Mouse (Mus musculus) CH12.LX (cell line): ENCODE results near the gene Msmp. TPM values are rescaled to one million over a fixed set of nuclear protein-coding genes. Genes with fewer than 3 reads are reported as not detected.

Experiments
- DNase-seq: peaks from one replicate; pipeline ENCODE4 v3.0.0-alpha.2; 2013; ENCODE audit errors: extremely low read depth
- H3K27ac ChIP-seq: 2 replicates; pipeline ENCODE4 v1.5.1; 2012; ENCODE audit warnings: low read depth, mild to moderate bottlenecking, control low read depth, moderate library complexity; ENCODE audit not compliant: insufficient read depth
- H3K27me3 ChIP-seq: replicated peaks from 2 replicates; pipeline ENCODE3; 2012; ENCODE audit warnings: inconsistent platforms
- H3K36me3 ChIP-seq, 2 experiments: replicated peaks in 1 of 2; 2 replicates each; pipeline versions ENCODE3 to v1.6.1; 2012; ENCODE audit warnings: inconsistent platforms in 1 of 2, low read length in 1 of 2, mild to moderate bottlenecking in 1 of 2, mixed read lengths in 1 of 2, moderate library complexity in 1 of 2; ENCODE audit not compliant: control insufficient read depth in 1 of 2, insufficient read depth in 1 of 2
- H3K4me1 ChIP-seq, 2 experiments: 2 replicates each; pipeline ENCODE4 v1.6.1; 2012; ENCODE audit warnings: inconsistent platforms in 1 of 2, moderate library complexity in 1 of 2; ENCODE audit not compliant: insufficient read depth in 2 of 2, control insufficient read depth in 1 of 2
- H3K4me2 ChIP-seq: 2 replicates; pipeline ENCODE4 v1.6.1; 2012; ENCODE audit warnings: low read depth, mild to moderate bottlenecking, control low read depth; ENCODE audit not compliant: poor library complexity, insufficient read depth, severe bottlenecking
- H3K4me3 ChIP-seq, 3 experiments: fragments of 150-350 bp in 1 of 3; sonication (generic) in 1 of 3; replicated peaks in 1 of 3; 2 replicates each; pipeline versions ENCODE3 to v1.5.1; 2011 to 2012; ENCODE audit warnings: low read depth in 2 of 3, low read length in 2 of 3, mild to moderate bottlenecking in 2 of 3, moderate library complexity in 2 of 3, control low read depth in 1 of 3, improper control_type of control experiment in 1 of 3, inconsistent platforms in 1 of 3, mixed read lengths in 1 of 3; ENCODE audit not compliant: poor library complexity in 1 of 3
- H3K79me2 ChIP-seq: replicated peaks from 2 replicates; pipeline ENCODE4 v1.6.1; 2012; ENCODE audit warnings: mild to moderate bottlenecking, moderate library complexity; ENCODE audit not compliant: control insufficient read depth, poor library complexity, insufficient read depth, severe bottlenecking; ENCODE audit errors: extremely low read depth
- H3K9ac ChIP-seq: 2 replicates; pipeline ENCODE4 v1.6.1; 2012; ENCODE audit warnings: low read depth, mild to moderate bottlenecking, control low read depth, moderate library complexity; ENCODE audit not compliant: insufficient read depth
- H3K9me3 ChIP-seq: replicated peaks from 2 replicates; pipeline ENCODE3; 2012; ENCODE audit warnings: low read length, inconsistent platforms, mixed read lengths
- BHLHE40 ChIP-seq: IDR thresholded peaks from 2 replicates; pipeline ENCODE4 v1.6.1; 2011; ENCODE audit warnings: mild to moderate bottlenecking, low read depth, low read length, improper control_type of control experiment
- CHD1 ChIP-seq: IDR thresholded peaks from 2 replicates; pipeline ENCODE4 v1.6.1; 2012; ENCODE audit warnings: low read depth, low read length, improper control_type of control experiment, inconsistent platforms
- CHD2 ChIP-seq: IDR thresholded peaks from 2 replicates; pipeline ENCODE4 v1.6.1; 2011; ENCODE audit warnings: low read length, improper control_type of control experiment
- E2F4 ChIP-seq: IDR thresholded peaks from 2 replicates; pipeline ENCODE4 v1.6.1; 2011; ENCODE audit warnings: low read depth, low read length, improper control_type of control experiment; ENCODE audit not compliant: insufficient replicate concordance
- EP300 ChIP-seq: IDR thresholded peaks from 2 replicates; pipeline ENCODE4 v1.6.1; 2011; ENCODE audit warnings: low read length, improper control_type of control experiment
- GABPA ChIP-seq: IDR thresholded peaks from 2 replicates; pipeline ENCODE4 v1.6.1; 2012; ENCODE audit warnings: low read depth, low read length, improper control_type of control experiment, inconsistent platforms; ENCODE audit not compliant: insufficient replicate concordance
- HCFC1 ChIP-seq: IDR thresholded peaks from 2 replicates; pipeline ENCODE4 v1.6.1; 2012; ENCODE audit warnings: low read depth, mild to moderate bottlenecking, inconsistent platforms, low read length, improper control_type of control experiment
- IRF4 ChIP-seq: IDR thresholded peaks from 2 replicates; pipeline ENCODE4 v1.6.1; 2014; ENCODE audit warnings: low read depth, mild to moderate bottlenecking, inconsistent platforms, low read length, improper control_type of control experiment
- JUN ChIP-seq: IDR thresholded peaks from 2 replicates; pipeline ENCODE4 v1.6.1; 2011; ENCODE audit warnings: low read depth, mild to moderate bottlenecking, low read length, improper control_type of control experiment, moderate library complexity; ENCODE audit not compliant: insufficient read depth
- JUND ChIP-seq: conservative IDR thresholded peaks from 2 replicates; pipeline ENCODE4 v1.6.1; 2011; ENCODE audit warnings: low read depth, low read length, improper control_type of control experiment
- KAT2A ChIP-seq: IDR thresholded peaks from 2 replicates; pipeline ENCODE4 v1.6.1; 2012; ENCODE audit warnings: low read length, improper control_type of control experiment, inconsistent platforms; ENCODE audit not compliant: insufficient replicate concordance
- MAFK ChIP-seq: IDR thresholded peaks from 2 replicates; pipeline ENCODE4 v1.6.1; 2011; ENCODE audit warnings: low read length, improper control_type of control experiment; ENCODE audit not compliant: insufficient replicate concordance
- MAX ChIP-seq: IDR thresholded peaks from 2 replicates; pipeline ENCODE4 v1.6.1; 2011; ENCODE audit warnings: low read length, improper control_type of control experiment
- MAZ ChIP-seq: IDR thresholded peaks from 2 replicates; pipeline ENCODE4 v1.6.1; 2012; ENCODE audit warnings: low read depth, mild to moderate bottlenecking, inconsistent platforms, low read length, improper control_type of control experiment, moderate library complexity
- MEF2A ChIP-seq: IDR thresholded peaks from 2 replicates; pipeline ENCODE4 v1.6.1; 2014; ENCODE audit warnings: low read depth, mild to moderate bottlenecking, inconsistent platforms, low read length, improper control_type of control experiment, borderline replicate concordance
- NELFE ChIP-seq: IDR thresholded peaks from 2 replicates; pipeline ENCODE4 v1.6.1; 2011; ENCODE audit warnings: low read depth, low read length, improper control_type of control experiment
- PAX5 ChIP-seq: IDR thresholded peaks from 2 replicates; pipeline ENCODE4 v1.6.1; 2012; ENCODE audit warnings: low read length, inconsistent platforms, mixed read lengths
- POLR2AphosphoS2 ChIP-seq: IDR thresholded peaks from 2 replicates; pipeline ENCODE4 v1.6.1; 2011; ENCODE audit warnings: low read depth, low read length, improper control_type of control experiment
- SIN3A ChIP-seq: IDR thresholded peaks from 2 replicates; pipeline ENCODE4 v1.6.1; 2012; ENCODE audit warnings: low read length, improper control_type of control experiment, inconsistent platforms
- SMC3 ChIP-seq: IDR thresholded peaks from 2 replicates; pipeline ENCODE4 v1.6.1; 2011; ENCODE audit warnings: low read depth, low read length, improper control_type of control experiment
- TBP ChIP-seq: conservative IDR thresholded peaks from 2 replicates; pipeline ENCODE4 v1.6.1; 2011; ENCODE audit warnings: low read depth, low read length, improper control_type of control experiment
- TCF12 ChIP-seq: IDR thresholded peaks from 2 replicates; pipeline ENCODE4 v1.6.1; 2014; ENCODE audit warnings: low read depth, mild to moderate bottlenecking, inconsistent platforms, low read length, improper control_type of control experiment
- UBTF ChIP-seq: IDR thresholded peaks from 2 replicates; pipeline ENCODE4 v1.6.1; 2012; ENCODE audit warnings: low read depth, mild to moderate bottlenecking, inconsistent platforms, low read length, improper control_type of control experiment, moderate library complexity
- USF1 ChIP-seq: IDR thresholded peaks from 2 replicates; pipeline ENCODE4 v1.6.1; 2014; ENCODE audit warnings: low read depth, mild to moderate bottlenecking, inconsistent platforms, low read length, improper control_type of control experiment
- USF2 ChIP-seq: conservative IDR thresholded peaks from 2 replicates; pipeline ENCODE4 v1.6.1; 2011; ENCODE audit warnings: low read depth, low read length, improper control_type of control experiment
- ZMIZ1 ChIP-seq: IDR thresholded peaks from 2 replicates; pipeline ENCODE4 v1.6.1; 2012; ENCODE audit warnings: low read depth, mild to moderate bottlenecking, inconsistent platforms, low read length, improper control_type of control experiment
- dilution Hi-C: fragments of 300-500 bp; cut with MboI; formaldehyde crosslinking; loops from 2 replicates; pipeline ENCODE4 v1.14.3; 2020; ENCODE audit warnings: low sequenced_read_pairs; ENCODE audit not compliant: extremely low pct_unique_long_range_greater_than_20kb, extremely low pct_ligation_motif_present
- in situ Hi-C: fragments of 300-500 bp; cut with MboI; formaldehyde crosslinking; loops from 3 replicates; pipeline ENCODE4 v1.14.3; 2019; ENCODE audit warnings: low sequenced_read_pairs, low pct_ligation_motif_present, low pct_unique_long_range_greater_than_20kb, mixed read lengths
- polyA plus RNA-seq: library from polyadenylated mRNA; unstranded; fragments of >175 nt; gene quantifications from 2 replicates; pipeline ENCODE4 v1.2.1, GENCODE M21; 2012; ENCODE audit warnings: low read depth; ENCODE audit not compliant: insufficient read length
- total RNA-seq, 2 experiments: library from RNA; depleted of rRNA; stranded (reverse); fragments of 300-350 nt in 1 of 2; fragments of >200 nt in 1 of 2; gene quantifications; 2 replicates each; pipeline ENCODE4 v1.2.3; 2012 to 2014

Msmp gene
- total and polyA plus RNA-seq, 3 experiments = 0.72 to 5.9 TPM; not detected in 1

DNA sequence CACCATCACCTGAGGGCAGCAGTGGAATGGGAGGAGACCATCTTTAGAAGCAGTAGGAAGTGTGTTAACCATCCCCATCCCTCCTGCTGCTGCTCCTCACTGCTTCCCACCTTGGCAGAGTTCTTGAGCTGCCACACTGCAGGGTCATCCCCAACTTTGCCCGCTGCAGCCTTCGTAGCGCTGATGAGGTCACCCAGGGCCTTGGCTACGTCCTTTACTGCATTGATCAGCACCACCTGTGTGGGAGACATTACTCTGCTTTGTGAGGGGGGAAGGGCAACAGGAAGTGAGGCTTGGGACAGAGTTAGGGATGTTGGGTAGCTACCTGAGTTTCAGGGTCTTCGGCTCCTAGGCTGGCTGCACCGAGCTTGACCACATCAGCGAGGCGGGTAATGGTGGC is 48.7 kb downstream of the Msmp start:
- Histone ChIP-seq H3K4me2 (no peak overlapping the region), H3K9ac (no peak overlapping the region), H3K79me2 (no peaks in the 10 kb centered on the region), H3K4me3 (no peak overlapping the region), H3K36me3 (peaks cover 93 to 98% of the 10 kb centered on the region in 2 experiments), H3K9me3 (no peaks in the 10 kb centered on the region), H3K27me3 (no peaks in the 10 kb centered on the region), H3K4me1 (no peaks in the 10 kb centered on the region), H3K27ac (no peak overlapping the region)
- dilution Hi-C loops = no loop called here
- in situ Hi-C loops = no loop called here
- TF ChIP-seq MEF2A (no peak), CHD2 (no peak), TBP (no peak), MAZ (no peak), SMC3 (no peak), NELFE (no peak), USF2 (no peak), USF1 (no peak), TCF12 (no peak), HCFC1 (no peak), JUND (no peak), JUN (no peak), GABPA (no peak), POLR2AphosphoS2 (no peak), SIN3A (no peak), CHD1 (no peak), E2F4 (no peak), MAX (no peak), EP300 (no peak), KAT2A (no peak)
- no peak for DNase-seq

DNA sequence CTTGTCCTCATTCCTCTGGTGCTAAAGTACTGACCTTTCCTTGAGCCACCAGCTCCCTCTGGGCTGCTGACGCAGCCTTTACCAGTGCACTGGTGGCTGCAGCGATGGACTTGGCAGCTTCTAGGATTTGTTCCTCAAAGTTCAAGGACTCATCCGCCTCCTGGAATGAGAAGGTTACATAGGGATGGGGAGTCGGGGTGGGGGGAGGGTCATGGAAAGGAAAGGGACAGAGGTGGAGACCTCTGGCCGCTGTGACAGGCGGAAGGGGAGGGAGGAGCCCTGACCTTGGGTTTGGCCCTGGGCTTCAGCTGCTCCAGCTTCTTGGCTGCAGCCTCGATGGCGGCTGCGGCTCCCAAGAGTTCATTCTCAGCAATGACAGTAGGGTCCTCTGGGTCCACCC is 51.0 kb downstream of the Msmp start:
- in situ Hi-C loops = no loop called here
- Histone ChIP-seq H3K79me2 (no peaks in the 10 kb centered on the region), H3K27ac (no peak overlapping the region)

More for the DNA sequence above, 51.0 kb downstream of the Msmp start:
- Histone ChIP-seq H3K27me3 (no peaks in the 10 kb centered on the region), H3K4me3 (no peak overlapping the region), H3K9me3 (no peaks in the 10 kb centered on the region), H3K36me3 (peaks cover 70 to 83% of the 10 kb centered on the region in 2 experiments), H3K9ac (no peak overlapping the region), H3K4me2 (no peak overlapping the region), H3K4me1 (peaks cover 0 to 5% of the 10 kb centered on the region in 2 experiments; a peak in 1 of 4 replicates)
- no peak for TF ChIP-seq IRF4
- no peak for TF ChIP-seq MAFK
- no peak for TF ChIP-seq EP300
- TF ChIP-seq PAX5 = no peak
- no peak for TF ChIP-seq E2F4
- TF ChIP-seq TBP = no peak
- no peak for TF ChIP-seq ZMIZ1
- TF ChIP-seq SMC3 = no peak
- no peak for TF ChIP-seq BHLHE40
- TF ChIP-seq UBTF = no peak
- DNase-seq = no peak
- dilution Hi-C loops = no loop called here
